Mouse (Mus musculus): Measurements from ENCODE around the gene Fam234b.

Fam234b gene

DNA sequence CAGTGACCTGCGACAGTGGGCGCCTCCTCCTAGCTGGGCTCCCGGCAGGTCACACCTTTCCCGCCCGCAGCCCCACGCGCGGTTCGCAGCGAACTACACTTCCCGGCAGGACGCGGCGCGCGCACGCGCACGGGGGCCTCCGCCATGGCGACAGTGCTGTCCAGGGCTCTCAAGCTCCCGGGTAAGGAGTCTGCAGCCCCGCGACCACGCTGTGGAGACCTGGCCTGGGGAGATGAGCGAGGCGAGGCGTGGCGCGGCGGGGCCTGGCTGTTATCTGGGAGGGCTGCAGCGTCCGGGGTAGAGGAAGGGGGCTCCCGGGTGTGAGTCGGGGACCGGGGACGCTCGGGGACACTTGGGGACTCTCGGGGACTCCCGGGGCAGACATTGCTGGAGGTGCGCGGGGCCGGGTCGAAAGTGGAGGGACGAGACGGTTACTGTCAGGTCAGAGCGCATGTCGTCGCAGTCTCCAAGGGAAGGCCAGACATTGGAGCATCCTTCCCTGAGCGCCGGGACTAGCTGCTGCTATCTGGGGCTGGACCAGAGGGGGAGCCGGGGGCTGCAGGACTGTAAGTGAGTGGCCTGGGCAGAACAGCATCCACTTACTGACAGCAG lies at the start of gene Fam234b, which contains the start of gene Hebp1:
Gene Fam234b, plus strand, starts transcription at position 57 of the 612 bp plus-strand sequence.
Gene Hebp1, minus strand, starts transcription at position 102 of the 612 bp plus-strand sequence.
- peak; percentile 85 to 92 for DNase-seq

DNA sequence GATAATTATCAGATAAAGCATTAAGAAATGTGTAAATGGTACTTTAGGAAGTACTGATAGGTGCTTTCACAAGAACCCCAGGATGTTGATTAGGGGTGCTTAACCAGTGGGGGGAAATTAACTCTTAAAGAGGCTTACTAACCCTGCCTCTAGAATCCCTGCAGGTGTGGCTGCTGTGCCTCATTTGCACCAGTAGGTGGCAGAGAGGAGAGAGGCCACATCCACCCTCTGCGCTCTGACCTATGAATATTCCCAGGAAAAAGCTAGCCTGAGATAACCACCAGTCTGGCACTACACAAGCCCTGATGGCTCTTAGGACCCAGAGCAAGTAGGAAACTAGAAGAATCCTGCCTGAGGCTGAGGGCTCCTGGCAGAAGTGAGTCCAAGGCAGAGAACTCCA lies 49.3 kb upstream of the Fam234b start:
- DNase-seq: peak; percentile 49 to 51

DNA sequence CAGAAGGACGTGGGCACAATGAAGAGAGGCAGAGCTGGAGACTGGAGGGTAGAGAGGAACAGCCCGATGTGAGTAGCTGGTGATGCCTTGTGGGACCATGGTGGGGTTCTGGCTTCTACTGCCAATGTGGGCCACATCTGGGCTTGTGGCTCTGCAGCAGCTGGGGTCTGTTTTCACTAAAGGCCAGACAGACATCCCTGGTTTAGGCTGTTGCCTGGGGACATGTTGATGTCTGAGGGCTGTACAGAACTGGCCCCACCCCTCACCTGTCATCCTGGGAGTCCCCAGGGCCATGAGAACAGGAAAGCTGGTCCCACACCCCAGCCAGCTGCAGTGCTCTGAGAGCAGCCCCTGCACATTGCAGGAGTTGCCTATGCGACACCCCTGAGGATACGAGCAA lies 48.6 kb upstream of the Fam234b start:
- DNase-seq: peak in 1 of 2 experiments; percentile 11

DNA sequence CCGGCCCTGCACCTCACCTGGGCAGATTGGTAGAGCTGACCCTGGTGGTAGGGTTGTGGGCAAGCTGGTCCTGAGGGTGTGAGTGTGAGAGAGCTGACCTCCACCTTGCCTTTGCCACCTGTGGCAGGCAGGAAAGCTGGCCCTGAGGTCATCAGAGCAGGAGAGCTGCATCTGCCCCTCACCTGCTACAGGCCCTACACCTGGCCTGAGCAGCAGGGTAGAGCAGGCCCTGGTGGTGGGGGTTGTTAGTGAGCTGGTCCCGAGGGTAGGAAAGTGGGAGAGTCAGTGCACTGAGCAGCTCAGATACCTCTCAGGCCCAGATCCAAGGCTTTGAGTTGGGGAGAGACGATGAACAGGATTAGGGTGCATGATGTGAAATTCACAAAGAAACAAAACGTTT lies 48.1 kb upstream of the Fam234b start:
- peak in 1 of 2 experiments; percentile 29 for DNase-seq

- DNase-seq: peak; percentile 28 to 39
These were observed 47.5 kb upstream of the Fam234b start for GRCm38 (mm10) chr6:135150311-135150710.

GRCm38 (mm10) chr6:135153719-135154118 lies 44.1 kb upstream of the Fam234b start:
- DNase-seq: no peak

GRCm38 (mm10) chr6:135156597-135156996 lies 41.2 kb upstream of the Fam234b start:
- no peak for DNase-seq

DNA sequence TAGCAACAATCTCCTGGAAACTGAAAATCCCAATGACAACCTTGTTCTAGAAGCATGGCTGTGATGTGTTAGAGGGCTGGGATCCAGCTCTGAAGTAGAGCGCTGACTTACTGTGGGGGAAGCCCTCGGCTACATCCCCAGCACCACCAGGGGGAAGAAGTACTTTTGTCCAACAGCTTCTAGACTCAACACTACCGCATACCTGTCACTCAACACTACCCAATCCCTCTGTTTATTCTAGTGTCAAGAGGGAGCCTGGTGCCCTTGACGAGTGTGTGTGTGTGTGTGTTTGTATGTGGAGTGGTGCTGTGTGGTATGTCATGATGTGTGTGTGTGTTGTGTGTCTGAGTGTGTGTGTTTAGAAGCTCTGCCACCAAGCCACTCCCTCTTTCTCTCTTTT lies 40.3 kb upstream of the Fam234b start:
- no peak for DNase-seq

DNA sequence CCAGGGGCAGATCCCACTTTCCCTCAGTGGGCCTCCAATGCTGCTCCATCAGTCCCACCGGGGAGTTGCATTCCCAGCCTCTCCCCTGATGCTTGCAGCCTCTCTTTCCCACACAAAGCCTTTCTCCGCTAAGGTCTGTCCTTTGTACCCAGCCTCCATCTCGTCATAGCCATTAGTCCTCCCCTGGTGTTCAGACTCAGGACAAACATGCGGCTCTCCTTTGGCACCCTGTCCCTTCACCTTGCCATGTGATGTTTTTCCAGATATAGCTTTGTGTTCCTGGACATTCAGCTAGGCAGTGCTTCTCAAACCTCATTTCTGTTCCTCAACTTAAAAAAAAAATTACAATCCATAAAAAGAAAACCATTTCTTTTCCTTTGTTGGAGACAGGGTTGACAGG lies 39.3 kb upstream of the Fam234b start:
- DNase-seq: no peak

GRCm38 (mm10) chr6:135161356-135161755 lies 36.4 kb upstream of the Fam234b start:
- no peak for DNase-seq

GRCm38 (mm10) chr6:135162311-135162710 lies 35.5 kb upstream of the Fam234b start:
- DNase-seq: no peak

GRCm38 (mm10) chr6:135162861-135163260 lies 34.9 kb upstream of the Fam234b start:
- DNase-seq: no peak

DNA sequence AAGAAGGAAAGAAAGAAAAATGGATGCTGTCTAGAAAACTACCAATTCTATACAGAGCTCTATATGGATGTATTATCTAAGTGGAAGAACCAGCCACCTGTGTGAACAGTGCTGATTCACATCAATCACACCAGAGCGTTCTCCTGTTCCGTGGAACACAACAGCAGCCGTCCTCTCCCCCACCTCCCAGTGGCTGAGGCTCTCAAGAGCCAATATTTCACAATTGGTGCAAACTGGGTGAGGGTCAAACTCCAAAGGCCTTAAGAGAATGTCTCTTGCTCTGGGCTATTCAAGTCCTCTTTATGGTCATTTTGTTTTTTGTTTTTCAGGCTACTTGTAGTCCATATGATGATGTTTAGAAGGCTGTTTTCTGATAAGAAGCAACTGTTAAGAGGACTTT lies 32.6 kb upstream of the Fam234b start:
- peak; percentile 28 to 61 for DNase-seq

GRCm38 (mm10) chr6:135165706-135166105 lies 32.1 kb upstream of the Fam234b start:
- DNase-seq: no peak

GRCm38 (mm10) chr6:135166262-135166661 lies 31.5 kb upstream of the Fam234b start:
- DNase-seq: no peak

DNA sequence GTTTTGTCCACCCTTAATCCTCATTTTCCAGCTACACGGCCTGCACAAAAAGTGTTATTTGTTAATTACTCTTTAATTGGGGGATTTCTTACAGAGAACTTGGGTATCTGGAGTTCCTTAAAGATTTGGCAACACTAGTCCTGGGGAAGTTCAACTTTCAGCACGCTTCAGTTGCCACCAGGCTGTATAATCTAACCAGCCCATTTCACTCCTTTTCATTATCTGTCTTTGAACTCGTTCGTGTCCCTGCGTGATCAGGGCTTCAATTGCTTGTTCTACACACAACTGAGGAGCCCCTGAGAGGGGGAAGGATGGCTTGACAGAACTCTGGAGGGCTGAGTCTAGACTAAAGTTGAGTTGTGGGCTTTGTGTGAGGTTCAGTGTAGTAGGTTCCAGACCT lies 31.1 kb upstream of the Fam234b start:
- no peak for DNase-seq

DNA sequence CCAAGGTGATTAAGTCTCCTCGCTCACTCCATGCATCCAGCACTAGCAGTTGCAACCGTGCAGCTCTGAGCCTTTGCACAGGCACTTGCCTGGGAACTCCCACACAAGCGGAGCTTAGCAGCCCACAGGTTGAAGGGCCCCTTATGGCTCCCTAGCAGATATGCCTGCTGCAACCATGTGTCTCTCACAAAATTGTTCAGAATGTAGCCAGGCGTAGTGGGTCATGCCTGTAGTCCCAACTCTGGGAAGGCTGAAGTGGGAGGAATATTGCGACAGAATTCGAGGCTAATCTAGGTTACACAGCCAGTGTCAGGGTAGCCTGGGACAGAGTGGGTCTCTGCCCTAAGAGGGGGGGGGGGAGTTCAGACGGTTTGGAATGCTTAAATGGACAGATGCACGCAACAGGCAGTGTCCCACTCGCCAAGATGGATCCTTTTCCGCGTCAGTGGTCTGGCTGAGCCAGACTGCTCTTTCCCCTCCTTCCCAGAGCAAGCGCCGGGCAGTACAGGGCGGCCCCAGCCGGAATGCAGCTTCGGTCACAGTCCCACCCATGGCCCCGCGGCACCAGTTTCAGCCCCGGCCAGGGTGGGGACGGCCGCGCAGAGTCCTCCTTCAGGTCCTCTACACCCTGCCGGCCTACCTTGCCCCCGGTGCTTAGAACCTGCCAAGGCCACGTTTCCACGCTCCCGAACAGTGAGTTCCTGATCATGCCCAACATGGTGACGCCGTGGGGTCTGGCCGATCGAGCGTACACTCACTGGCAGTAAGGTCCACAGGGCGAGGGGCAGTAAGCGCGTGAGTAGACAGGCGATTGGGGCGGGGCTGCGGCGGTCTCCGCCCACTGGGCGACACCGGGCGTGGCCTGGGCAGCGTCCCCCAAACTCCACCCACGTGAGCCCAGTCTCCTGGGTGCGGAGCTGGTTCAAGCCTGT lies 30.1 kb upstream of the Fam234b start:
- DNase-seq: peak; percentile 92 to 95

DNA sequence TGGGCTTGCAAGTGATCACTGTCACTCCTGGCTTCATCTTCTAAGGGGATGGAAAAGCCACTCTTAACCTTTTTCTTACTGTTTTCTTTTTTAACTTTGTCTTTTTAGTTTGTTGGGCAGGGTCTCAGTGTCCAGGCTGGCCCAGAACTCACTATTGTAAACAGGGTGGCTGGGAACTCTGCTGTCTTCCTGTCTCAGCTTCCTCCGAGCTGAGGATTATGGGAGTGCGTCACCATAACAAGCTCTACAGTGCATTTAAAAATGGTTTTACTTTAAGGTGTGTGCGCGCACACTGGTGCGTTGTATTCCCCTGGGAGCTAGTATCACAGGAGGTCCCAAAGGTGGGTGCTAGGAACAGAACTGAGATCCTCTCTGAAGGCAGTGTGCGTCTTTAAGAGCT lies 29.3 kb upstream of the Fam234b start:
- peak in 1 of 2 experiments; percentile 15 for DNase-seq

DNA sequence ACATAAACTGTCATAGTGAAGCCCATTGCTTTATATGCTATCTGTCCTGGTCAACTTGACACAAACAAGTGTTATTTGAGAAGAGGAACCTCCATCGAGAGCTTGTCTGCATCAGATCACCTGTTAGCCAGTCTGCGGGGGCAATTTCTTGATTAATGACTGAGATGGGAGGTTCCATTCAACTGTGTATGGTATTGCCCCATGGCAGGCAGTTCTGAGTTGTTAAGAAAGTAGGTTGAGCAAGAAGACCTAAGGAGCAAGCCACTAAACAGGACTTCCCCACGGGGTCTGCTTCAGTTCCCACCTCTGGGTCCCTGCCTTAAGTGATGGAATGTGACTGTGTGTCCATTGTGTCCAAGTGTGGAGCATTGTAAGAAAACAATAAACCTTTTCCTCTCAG lies 28.5 kb upstream of the Fam234b start:
- DNase-seq: no peak

DNA sequence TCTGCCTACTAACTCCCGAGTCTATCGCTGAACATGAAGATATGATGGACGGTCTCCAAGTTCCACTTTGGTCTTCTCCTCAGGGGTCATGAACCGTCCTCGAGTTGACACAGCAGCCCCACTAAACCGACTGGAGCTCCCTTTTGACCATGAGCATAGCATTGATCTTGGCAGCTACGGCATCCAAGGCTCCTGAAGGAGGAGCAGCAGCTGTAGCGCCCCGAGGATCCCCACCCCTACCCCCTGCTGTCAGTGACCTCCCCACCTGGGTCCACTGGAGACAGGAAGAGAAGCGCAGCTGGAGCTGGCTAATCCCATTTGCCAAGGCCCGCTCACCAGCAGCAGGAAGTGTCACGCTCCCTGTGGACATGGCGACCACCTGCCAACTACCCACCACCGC lies 26.0 kb upstream of the Fam234b start:
- DNase-seq: no peak

- no peak for DNase-seq
These were observed 22.8 kb upstream of the Fam234b start for GRCm38 (mm10) chr6:135175014-135175413.

GRCm38 (mm10) chr6:135177271-135177670 lies 20.5 kb upstream of the Fam234b start:
- no peak for DNase-seq

DNA sequence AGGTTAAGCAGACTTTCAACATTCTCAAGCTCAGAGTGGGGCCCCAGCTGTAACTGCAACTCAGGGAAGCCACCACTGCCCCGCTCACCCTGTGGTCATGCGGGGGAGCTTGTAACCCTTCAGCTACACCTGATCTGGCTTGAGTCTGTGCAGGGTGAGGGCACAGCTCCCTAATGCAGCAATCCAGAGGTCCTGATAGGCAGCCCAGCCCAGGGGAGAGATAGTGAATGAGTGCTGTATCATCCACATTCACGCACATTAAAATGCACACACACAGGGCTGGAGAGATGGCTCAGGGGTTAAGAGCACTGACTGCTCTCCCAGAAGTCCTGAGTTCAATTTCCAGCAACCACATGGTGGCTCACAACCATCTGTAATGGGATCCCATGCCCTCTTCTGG lies 19.2 kb upstream of the Fam234b start:
- no peak for DNase-seq

DNA sequence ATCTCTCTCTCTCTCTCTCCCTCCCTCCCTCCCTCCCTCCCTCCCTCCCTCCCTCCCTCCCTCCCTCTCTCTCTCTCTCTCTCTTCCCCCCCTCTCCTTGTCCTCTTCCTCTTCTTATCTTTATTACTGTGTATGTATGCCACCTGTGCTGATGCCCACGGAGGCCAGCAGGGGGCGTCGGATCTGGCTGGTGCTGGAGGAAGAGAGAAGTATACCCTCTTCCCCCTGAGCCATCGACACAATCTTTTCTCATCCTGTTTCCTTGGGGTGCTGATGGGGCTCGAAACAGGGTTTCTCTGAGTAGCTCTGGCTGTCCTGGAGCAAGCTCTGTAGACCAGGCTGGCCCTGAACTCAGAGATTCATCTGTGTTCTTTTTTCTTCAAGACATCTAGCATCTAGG lies 14.9 kb upstream of the Fam234b start:
- DNase-seq: no peak
